Mouse (Mus musculus) left cerebral cortex, adult 18-20 months (tissue): ENCODE data around the gene Nyx. TPM values are rescaled to one million over a fixed set of nuclear protein-coding genes. Genes with fewer than 3 reads are reported as not detected.

Source experiments
- DNase-seq, 2 experiments: peaks; one replicate each; pipeline ENCODE4 v3.0.0; 2021 to 2022; ENCODE audit warnings: low spot score in 2 of 2, mixed read lengths in 1 of 2
- total RNA-seq, 2 experiments: library from RNA; stranded (reverse); gene quantifications; 2 replicates each; pipeline ENCODE4 v1.2.3; 2021

Gene Nyx
- total RNA-seq, 2 experiments from 2014 or later: 0.30 to 0.49 TPM

DNA sequence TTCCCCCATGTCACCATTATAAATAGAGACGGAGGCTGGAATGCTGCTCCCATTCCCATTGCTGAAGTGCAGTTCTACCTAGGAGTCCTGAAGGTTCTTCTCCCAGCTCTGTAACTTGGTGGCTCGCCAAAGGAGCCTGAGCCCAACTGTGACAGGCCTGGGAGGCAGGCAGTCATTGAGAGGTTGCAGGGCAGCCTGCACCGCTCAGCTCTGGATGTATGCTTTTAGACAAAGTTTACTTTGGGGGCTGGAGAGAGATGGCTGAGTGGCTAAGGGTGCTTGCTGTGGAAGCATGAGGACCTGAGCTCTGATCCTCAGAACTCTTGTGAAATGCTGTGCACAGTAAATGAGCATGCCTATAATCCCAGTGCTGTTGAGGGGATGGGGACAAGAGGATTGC, 25.0 kb downstream of the Nyx start:
- DNase-seq: no peak

DNA sequence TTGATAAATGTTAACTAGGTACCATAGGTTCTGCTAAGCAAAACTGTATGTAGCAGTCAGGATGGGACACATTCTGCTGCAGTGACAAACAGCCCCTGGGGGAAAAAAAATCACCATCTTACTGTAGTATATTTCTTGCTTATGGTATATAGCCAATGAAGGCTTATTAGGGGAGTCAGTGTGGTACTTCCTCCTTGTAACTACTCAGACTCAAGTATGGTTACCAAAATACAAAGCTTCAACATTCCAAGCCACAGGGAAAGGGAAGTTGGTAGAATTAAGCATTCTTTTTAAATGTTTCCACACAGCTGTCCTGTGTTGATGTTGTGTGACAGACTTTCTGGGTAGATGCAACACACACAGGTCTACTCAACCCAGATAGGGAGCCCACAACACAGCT, 27.0 kb downstream of the Nyx start:
- DNase-seq: no peak

DNA sequence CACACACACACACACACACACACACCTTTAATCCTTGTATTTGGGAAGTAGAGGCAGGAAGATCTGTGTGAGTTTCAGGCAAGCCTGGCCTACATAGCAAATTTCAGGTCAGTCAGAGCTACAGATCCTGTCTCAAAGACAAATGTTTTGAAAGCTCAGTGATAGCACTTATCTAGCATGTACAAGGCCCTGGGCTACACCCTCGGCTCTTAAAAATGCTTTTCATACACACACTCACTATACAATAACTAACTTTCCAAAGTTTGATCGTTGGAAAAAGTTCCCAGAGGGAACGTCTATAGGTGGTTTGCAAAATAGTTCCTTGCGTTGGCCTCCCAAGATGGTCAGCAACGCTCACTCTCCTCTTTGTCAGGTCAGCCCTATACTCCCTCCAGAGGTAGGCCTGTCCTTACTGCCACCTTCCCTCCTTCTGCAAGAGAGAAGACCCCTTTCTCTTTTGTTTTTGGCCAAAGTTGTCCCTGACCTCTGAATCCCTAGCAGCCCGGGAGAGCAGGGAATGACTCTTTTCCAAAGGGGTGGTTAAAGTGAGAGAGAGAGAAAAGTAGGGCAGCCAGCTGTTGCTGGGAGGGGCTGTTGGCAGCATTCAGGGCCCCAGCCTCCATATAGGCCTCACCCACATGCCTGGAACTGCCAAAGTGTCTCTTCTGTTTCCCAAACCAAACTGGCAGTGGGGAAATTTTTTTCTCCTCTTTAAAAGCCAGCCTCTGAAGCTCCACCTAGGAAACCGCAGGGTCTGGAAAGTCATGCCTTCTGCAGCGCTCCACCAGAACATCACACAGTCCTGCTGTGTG, 29.2 kb downstream of the Nyx start:
- DNase-seq: no peak

DNA sequence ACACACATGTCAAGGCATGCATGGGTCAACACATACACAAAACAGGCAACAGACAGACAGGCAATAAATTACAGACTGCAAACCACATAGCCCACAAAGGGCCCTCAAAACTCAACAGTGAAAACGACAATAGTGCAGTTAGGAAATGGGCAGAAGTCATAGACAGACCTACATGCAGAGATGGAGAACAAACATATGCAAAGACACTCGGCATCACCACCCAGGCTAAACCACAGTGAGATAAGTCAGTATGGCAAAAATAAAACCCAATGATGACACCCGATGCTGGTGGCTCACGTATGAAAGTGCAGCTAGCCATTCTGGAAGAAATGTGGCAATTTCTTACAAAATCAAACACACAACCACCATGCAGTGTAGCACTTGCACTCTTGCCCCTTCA, 34.4 kb downstream of the Nyx start:
- DNase-seq: no peak

DNA sequence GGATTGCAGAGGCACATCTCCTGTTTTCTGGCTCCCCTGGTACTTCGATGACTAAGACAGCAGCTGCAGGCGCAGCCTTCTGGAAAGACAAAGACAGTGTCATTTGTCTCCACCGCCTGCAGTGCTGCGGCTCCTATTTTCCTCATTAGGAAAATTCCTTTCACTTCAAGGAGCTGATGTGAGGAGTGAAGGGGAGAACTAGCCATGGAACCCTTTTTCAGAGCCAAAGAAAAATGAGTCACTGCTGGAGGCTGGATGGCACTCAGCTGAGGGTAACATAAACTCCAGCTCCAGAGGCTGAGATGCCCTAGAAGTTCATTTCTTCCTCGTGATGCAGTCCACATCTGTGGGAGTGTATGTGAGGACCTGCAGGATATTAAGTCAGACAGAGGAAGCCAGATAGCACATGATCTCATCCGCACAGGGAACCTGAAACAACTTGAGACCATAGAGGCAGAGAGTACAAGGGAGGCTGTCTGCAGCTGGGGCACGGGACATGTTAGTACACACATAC, 37.0 kb downstream of the Nyx start:
- DNase-seq: no peak

DNA sequence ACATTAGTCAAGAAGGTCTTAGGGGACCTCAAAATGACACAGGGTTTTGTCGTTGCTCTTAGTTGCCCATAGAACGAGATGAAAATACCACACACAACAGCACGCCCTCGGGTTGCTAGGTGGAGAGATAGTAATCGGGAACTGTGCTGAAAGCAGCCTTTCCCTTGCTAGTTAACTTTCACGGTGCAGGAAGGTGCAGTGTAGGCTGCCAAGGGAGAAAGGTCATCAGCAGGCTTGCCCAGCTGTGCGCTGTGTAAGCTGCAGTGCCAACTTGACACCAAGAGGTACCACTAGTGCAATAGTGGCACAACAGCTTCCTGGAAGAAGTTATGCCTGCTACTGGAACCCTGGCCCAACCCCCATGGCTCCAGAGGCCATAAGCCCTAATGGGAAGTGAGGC, 38.5 kb downstream of the Nyx start:
- DNase-seq: no peak

DNA sequence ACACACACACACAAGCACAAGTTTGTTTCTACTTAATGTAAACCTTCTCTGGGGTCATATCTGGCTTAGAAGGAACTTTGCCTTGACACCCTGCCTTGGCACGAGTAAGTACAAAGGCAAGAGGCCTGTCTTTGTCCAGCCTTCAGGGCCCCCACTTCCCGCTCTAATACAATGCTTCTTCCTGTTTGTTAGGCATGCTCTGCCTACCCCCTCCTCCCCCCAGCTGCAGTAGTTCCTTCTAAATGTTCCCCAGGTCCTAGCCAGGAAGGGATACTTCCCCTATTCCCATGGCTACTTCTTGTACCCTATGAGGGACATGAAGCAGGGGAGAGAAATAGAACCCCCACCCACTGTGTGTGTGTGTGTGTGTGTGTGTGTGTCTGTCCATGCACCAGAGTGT, 40.5 kb downstream of the Nyx start:
- no peak for DNase-seq

DNA sequence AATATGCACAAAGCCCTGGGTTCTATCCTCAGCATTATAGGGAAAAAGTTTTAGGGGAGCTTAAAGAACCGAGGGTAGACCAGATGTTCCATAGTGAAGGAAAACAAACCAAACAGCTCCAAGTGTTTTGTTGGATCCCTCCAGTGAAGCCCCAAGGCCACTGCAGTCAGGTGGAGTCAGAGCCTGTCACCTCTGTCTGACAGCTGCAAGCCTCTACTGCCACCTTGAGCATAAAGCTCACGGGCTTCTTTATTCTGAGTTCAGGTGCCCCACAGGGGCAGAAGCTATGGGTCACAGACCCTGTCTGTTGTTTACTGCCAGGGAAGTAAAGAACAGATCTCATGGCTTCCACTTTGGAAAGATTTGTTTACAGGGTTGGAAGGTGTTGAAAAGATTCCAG, 47.2 kb downstream of the Nyx start:
- DNase-seq: no peak

DNA sequence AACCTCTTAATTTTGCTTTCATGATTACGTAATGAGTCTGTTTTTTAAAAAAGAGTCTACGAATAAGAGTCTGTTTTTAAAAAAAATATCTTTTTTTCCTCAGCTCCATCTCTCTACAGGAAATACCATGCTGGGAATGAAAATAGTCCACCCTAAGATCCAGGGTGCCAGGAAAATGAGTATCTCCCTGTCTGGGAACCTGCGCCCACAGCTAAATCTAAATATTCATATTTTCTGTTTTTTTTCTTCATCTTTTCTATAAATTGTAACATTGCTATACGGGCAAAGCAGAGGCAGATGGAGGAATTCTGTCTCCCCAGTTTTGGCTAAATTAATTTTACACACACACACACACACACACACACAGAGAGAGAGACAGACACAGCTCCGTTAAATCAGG, 48.0 kb downstream of the Nyx start:
- DNase-seq: no peak

DNA sequence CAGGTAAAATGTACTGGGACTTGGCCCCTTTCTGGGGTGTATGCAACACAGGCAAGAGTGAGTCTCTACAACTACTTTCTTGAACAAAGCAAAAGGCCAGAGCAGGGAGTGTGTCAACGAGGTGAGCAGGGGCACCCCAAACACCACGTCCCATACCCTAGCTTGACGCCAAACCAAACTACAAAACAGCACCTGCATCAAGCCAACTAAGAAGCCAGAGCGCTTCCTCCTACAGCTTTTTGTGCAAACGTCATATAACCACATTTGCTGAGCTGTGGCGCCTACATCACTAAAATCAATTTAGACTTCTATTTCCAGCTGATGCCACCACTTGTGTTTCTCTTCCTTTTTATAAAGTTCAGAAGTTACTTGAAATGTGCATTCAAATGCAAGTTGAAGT, 50.5 kb downstream of the Nyx start:
- no peak for DNase-seq

DNA sequence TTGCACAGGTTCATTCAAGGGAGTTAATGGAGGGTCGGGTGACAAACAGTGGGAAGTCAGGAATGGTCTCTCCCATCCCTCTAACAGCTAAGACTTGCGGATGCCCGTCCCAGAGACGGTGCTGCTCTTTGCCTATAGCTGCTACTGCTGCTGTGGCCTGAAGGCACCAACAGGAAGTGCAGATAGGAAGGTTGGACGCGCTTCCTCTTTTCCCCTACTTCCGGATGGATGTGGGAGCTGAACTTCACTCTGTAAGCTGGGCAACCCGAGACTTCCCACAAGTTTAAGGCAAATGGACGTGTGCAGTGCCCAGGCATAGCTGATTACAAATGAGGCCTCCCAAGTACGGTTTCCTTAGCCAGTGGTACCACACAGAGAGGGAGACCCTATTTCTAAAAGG, 52.1 kb downstream of the Nyx start:
- DNase-seq: no peak

DNA sequence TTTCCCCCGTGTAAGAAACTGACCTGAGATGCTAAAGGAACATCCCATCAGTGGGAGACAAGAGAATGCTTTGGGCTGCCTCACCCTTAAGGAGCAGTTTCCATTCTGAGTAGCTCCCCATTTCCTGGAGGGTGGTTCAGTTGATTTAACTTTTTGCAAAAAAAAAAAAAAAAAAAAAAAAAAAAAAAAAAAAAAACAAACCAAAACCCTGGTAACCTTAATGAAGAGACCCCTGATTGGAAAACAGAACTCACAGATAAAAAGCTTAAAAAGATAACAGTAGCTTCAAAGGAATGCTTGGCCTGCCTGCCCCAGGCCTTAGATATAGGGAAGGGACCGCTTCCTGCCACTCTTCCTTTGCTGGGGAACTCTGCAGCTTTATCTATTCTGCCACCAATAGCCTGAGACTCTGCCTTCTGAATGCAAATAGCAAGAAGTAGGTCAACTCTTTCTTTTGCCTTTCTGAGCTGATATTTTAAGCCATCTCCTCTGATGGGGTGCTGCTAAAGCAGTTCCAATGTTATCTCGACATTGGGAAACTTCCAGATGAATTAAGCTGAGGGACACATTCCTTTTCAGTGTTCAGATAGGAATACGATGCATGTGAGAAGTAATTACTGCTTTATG, 53.0 kb downstream of the Nyx start:
- DNase-seq: no peak

DNA sequence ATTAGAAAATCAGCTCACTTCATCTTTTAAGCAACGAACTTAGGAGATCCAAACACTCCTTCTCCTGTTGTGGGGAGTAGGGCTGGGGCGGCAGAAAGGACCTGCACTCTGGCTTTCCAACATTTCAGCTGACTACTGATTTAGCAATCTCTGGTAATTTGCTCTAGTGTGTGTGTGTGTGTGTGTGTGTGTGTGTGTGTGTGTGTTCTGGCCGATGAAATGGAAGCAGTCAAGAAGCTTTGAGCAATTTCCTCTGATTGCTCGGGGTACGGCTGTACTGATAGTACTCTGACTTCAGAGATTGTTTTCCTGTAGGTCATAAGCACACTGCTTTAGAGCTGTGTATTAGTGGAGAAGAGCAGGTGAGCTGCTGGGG, 53.5 kb downstream of the Nyx start:
- DNase-seq: no peak

DNA sequence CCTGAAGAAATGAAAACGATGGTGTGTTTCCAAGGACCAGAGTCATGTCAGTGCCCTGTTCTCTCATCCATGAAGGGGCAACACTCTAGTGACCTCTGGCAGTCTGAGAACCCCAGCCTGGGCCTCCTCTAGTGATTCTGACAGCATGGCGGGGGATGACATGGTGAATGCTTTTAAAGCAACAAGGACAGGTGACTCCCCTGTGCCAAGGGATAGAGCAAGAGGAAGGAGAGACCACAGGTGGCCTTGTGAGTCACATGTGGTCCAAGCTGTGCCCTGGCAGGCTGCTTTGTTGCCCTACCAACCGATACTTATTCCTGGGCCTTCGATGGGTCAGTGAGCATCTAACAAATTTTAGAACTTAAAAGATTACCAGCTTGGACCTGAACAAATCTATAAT, 54.7 kb downstream of the Nyx start:
- no peak for DNase-seq

DNA sequence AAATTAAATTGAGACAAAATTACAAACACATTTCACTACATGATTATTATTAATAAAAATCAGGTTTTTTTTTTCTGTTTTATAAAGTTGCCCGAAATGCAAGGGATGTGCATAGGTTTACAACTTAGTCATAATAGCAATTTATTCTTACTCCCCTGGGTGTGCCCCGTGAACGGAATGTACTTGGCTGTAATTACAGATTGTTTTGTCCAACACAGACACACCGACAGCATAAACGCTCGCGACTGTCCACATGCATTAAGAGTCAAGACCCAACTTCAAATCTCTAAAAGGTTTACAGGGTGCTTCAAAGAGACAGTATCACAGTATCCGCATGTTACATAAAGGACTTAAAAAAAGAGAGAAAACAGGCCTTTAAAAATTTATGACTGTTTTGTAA, 55.4 kb downstream of the Nyx start:
- DNase-seq: no peak

Other genes with a start within 250 kb of the Nyx start
- 100 to 1,000 TPM; 158 to 206 TPM for gene Ddx3x, start 185.1 kb upstream of the Nyx start, total RNA-seq
- 10 to 100 TPM; 10.8 to 17.5 TPM for gene Gpr34, start 166.0 kb downstream of the Nyx start, total RNA-seq
- not detected for gene Gpr82, start 195.3 kb downstream of the Nyx start, total RNA-seq